Mouse (Mus musculus): ENCODE data around the gene Ddx20. TPM values are rescaled to one million over a fixed set of nuclear protein-coding genes. Genes with fewer than 3 reads are reported as not detected.

The Ddx20 gene
- total RNA-seq, 4 experiments from 2014 or later = 12.6 to 13.5 (median 13.1) TPM

DNA sequence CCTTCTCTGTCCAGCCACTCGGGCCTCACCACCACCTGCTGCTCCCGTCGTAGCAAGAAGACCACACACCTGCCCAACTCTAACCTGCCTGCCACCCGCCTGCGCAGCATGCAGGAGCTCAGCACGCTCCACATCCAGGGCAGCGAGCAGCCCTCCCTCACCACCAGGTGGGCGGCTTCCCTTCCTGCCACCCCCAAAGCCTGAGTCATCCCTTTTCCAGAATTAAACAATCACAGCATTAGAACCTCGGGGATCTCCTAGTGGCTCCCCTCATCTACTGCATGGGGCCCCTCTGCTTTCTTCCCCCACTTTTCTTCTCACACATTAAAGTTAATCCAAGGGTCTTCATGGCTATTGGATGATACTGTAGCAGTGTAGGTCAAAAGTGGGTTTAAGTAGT is 19.2 kb downstream of the Ddx20 start:
- peak in 1 of 2 experiments; percentile 24 for DNase-seq (ENCODE audit: low spot score in 2 of 2)

DNA sequence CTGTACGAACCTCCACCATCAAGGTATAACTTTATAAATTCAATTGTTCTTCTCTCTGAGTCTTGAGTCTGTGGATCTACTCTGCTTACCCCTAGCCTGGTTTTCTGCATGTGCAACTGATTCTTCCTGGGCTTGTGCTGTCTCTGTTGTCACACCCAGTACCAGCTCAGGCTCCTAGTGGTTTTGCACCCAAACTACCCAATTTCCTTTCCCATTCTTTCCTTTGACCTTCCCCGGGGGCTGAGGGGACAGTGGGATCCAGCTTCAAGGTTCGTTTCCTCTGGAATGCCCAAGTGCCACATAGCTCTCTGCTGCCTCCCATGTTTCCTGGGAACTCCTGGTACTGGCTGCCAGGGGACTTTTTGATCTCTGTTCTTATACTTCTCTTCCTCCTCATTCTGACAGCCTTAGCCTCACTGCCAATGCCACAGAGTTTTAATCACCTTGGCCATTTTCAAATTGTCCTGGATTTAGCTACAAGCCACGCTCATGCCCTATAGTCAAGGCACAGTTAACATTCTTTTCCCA is 20.3 kb downstream of the Ddx20 start:
- no peak for DNase-seq (ENCODE audit: low spot score in 2 of 2)

DNA sequence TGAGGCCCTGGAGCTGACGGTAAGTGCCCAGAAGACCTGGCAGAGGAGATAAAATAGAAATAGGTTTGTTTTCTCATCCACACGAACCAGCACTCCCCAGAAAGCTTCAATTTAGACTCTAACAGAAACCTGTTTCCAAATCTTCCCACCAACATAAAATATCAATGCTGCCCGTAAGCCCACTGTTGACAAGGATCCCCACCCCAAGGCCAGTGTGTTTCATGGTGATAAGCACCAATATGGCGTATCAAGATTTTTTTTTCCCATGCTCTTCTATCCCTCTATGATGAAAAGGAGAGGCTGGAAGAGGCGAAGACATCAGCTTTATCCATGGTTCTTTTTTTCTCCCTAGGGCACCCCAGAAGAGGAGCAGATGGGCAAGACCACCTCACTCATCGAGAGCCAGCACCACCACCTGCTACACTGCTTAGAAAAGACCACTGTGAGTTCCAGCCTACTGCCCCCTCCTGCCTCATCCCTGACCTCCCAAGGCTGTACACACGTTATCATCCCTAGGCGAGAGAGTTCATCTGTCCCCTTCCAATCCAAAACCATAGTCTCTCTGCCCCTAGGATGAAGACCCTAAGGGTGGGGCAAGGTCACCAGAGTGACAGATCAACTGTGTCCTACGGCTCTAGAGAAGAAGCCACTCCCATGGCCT is 22.1 kb downstream of the Ddx20 start:
- DNase-seq (ENCODE audit: low spot score in 2 of 2) = no peak

DNA sequence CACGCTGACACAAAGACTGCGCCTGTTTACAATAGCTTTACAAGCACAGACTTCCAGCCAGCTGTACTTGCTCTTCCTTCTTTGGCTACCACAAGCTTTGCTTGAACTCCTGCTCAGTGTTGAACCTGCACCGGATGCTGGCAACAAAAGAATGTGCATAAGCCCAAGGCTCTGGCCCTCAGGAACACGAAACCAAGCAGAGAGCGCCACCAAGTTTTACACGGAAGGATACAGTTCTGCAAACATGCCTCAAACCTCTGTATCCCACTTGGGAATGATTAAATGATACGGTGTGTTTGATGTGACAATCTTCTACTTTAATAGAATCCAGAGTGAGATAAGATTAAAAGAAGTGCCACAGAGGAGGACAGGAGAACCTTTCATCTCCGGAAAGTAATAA is 24.3 kb downstream of the Ddx20 start:
- DNase-seq (ENCODE audit: low spot score in 2 of 2) = no peak

DNA sequence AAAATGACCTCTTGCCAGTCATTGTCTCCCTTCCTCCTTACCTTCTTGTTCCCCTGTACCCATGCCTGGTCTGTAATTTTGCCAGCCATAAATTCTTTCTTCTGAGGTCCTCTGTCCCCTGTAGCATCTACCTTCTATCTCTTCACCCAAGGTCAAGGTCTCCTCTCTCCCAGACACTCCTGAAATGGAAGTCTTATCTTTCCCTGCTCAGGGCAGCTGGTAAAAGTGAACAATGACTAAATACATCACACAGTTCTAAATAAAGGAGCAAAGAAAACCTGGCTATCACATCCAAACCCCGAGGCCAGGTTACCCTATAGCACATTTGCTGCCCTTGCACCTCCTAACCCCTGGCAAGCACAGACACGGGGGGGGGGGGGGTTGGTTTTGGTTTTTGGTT is 26.8 kb downstream of the Ddx20 start:
- DNase-seq (ENCODE audit: low spot score in 2 of 2) = no peak

DNA sequence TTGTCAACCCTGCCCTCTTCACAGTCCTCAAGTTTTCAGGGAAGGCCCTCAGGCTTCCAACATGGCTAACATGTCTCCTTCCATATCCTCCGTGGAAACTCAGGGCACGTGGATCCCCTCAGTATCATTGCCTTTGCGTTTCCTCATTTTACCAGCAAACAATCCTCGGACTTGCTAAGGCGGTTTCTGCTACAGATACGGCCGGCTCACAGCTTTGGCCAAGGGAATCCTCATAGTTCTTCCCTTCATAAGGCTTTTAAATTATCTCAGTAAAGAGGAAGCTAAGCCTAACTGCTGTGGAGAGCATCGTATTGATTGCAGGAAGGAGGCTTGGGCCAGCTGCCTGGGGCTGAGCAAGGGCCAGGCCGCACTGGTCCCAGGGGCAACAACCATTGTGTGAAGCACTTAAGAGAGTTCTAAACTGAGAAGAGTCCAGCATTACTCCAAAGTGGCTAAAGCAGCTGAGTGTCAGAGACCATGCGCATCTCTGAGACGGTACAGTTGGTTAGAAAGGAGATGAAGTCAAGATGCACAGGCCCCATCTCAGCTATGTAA is 32.3 kb downstream of the Ddx20 start:
- DNase-seq (ENCODE audit: low spot score in 2 of 2) = no peak

DNA sequence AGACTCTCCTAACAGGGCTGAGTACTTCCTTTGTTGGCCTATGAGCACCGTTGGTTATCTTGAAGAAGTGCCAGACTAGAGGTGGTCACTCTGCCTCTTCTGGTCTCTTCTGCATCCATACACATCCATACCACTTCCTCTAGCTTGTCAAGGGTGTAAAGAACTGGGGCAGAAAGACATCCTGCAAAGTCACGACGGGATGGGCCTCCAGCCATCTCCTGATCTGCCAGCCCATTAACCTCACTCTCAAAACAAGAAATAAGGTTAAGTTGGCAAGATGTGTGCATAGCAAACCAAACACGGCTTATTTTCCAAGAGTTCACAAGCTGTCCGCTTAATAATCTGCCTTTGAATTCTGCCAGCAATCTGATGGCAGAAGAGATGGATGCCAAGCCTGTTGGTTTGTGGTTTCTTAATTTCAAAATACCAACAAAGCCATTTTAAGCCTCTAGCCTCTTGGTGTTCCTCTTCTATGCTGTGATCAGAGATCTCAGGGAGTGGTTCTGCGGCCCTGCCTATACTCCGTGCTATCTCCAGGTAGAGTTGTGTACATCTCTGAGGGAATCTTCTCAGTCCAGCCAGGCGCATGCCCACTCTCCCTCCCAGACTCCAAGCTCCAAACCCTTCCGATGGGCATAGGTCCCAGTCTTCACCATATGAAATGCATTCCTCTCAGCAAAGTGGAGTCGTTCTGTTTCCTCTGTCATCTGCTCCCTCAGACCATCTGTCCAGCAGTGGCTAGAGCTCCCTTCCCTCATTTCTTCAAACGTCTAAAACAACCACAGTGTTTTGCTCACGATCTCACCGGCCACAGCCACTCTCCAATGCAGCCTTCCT is 33.6 kb downstream of the Ddx20 start:
- peak in 1 of 2 experiments; percentile 38 for DNase-seq (ENCODE audit: low spot score in 2 of 2)

DNA sequence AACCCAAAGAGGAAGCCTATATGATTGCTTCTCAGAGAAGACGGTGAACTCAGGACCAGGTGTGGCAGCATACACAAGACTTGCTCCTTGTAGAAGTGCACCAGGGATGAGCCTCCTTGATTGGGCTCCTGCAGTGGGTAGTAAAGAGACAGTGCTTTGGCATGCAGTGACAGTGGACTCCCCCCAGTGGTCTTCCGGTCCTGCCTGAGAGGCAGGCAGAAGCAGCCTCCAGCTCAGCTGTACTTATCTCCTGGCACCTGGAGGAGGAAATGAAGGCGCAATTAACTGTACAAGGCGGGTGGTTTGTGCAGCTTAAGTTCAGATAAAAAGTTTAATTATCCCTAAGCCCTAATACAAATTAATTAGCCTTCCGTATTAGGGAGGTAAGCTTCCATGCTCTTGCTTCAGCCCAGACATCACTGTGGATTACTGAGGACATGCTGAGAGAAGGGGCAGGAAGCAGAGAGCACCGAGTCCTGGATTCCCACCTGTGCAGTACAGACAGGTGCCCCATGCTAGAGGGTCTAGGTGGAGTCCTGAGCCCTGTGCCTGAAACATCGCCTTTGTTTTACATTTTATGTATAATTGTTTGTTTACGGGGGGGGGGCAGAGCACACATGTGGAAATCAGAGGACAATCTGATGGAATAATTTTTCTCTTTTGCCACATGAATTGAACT is 38.3 kb downstream of the Ddx20 start:
- no peak for DNase-seq (ENCODE audit: low spot score in 2 of 2)

DNA sequence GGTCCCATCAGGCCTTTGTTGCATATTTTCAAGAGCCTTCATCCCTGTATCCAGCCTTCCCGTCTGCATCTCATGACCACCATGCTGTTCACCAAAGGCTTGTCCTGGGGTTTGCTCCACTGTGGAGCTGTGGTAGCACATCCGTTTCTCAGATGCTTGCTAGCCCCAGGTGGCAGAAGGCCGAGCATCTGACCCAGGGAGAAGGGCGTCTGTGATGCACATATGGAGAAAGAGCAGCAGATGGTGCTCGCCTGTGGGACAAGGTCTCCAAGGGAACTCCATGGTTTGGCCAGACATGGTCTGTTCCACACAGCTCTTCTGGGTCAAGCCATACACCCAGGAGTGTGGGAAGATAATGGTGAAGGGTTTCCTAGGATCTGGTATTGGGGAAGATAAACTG is 43.8 kb downstream of the Ddx20 start:
- DNase-seq (ENCODE audit: low spot score in 2 of 2) = no peak

DNA sequence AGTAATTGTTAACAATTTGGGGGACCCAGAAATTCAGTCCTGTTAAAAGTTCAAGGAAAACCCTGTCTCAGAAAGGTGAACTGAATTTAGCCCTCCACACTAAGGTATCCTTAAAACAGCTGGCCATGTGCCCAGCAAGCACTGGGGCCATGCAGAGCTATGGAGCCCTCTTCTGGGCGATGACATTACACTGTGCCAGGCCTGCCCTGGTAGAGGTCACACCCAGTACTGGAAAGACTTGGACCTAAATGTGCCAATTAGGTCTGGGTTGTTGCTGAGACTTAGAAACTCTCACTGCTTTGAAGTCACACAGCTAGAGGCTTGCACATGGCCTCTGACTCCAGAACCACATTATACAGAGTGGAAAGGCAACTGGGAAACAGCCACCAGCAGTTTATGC is 45.2 kb downstream of the Ddx20 start:
- DNase-seq (ENCODE audit: low spot score in 2 of 2) = no peak

DNA sequence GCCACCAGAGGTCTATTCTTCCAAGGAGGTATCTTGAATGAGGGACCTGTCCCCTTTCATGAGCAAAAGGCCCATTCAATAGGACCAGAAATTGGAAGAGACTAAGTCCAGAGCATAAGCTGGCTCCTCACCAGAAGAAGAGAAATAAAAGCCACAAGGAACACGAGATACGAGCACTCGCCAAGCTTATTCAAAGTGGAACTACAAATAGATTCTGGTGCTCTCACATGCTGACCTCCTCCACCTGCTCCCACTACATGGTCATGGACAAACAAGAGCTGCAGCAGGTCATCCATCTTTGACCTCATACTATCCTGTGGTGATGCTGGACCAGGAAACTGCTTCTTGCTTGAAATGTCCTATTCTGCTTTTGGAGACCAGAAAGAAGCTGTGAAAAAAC is 54.4 kb downstream of the Ddx20 start:
- DNase-seq (ENCODE audit: low spot score in 2 of 2) = no peak

DNA sequence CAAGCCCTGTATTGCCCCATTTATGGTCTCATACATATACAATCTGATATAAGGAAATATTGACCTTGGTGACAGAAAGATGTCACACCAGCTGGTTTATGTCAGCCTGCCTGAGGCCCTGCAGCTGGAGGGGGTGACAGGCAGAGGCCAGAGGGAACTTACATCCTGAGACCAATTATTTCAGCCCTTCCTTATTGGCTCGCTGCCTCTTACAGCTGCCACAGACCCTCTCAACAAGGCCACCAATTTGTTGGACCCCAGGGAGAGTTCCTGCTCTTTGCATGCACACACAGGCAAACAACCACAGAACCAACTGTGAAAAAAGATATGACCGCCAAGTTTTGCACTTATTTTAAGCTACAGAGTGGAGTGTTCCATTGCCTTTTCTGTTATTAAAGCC is 55.1 kb downstream of the Ddx20 start:
- DNase-seq (ENCODE audit: low spot score in 2 of 2) = no peak

Other genes with a start within 250 kb of the Ddx20 start
- gene Kcnd3, start 235.2 kb downstream of the Ddx20 start, total RNA-seq (2022) = 10 to 100 TPM; 60.3 to 66.2 (median 63.7) TPM
- gene Inka2, start 17.0 kb upstream of the Ddx20 start, total RNA-seq (2022) = 10 to 100 TPM; 69.6 to 79.1 (median 72.2) TPM
- 100 to 1,000 TPM in 1 of 4 experiments, 10 to 100 TPM in 3; 80.2 to 101 (median 89.7) TPM for gene Rap1a, start 113.8 kb upstream of the Ddx20 start, total RNA-seq (2022)
- 1 to 10 TPM in 3 of 4 experiments, under 1 TPM in 1; 0.89 to 3.8 (median 2.5) TPM for gene Adora3, start 183.3 kb upstream of the Ddx20 start, total RNA-seq (2022)
- gene Tmigd3, start 183.3 kb upstream of the Ddx20 start, total RNA-seq (2022) = under 1 TPM; 0.41 to 0.78 (median 0.63) TPM
- 1 to 10 TPM in 3 of 4 experiments, under 1 TPM in 1; 0.47 to 2.4 (median 1.5) TPM for gene I830077J02Rik, start 245.1 kb upstream of the Ddx20 start, total RNA-seq (2022)